Mouse (Mus musculus) neural tube, embryonic 14.5 days (tissue): ENCODE measurements around the gene Olfr64. TPM values are rescaled to one million over a fixed set of nuclear protein-coding genes. Genes with fewer than 3 reads are reported as not detected.

Experiments
- ATAC-seq: fragments of 200-750 bp; cut with Nextera tagmentation; 2 replicates; pipeline ENCODE4 v1.8.0; 2017; ENCODE audit warnings: low read depth, mild to moderate bottlenecking, moderate TSS enrichment, moderate library complexity
- H3K27ac ChIP-seq: fragments of 300-500 bp; sonication (generic); 2 replicates; pipeline ENCODE4 v1.5.1; 2014; ENCODE audit warnings: low read depth, mild to moderate bottlenecking, control low read depth, low read length, moderate library complexity, mixed read lengths
- H3K27me3 ChIP-seq: fragments of 300-500 bp; sonication (generic); 2 replicates; pipeline ENCODE4 v1.6.1; 2014; ENCODE audit warnings: low read length; ENCODE audit not compliant: control insufficient read depth, insufficient read depth
- H3K36me3 ChIP-seq: fragments of 300-500 bp; sonication (generic); 2 replicates; pipeline ENCODE4 v1.6.1; 2014; ENCODE audit warnings: low read length, mixed read lengths; ENCODE audit not compliant: control insufficient read depth, insufficient read depth
- H3K4me1 ChIP-seq: fragments of 300-500 bp; sonication (generic); 2 replicates; pipeline ENCODE4 v1.6.1; 2014; ENCODE audit warnings: low read length; ENCODE audit not compliant: control insufficient read depth, insufficient read depth
- H3K4me2 ChIP-seq: fragments of 300-500 bp; sonication (generic); 2 replicates; pipeline ENCODE4 v1.6.1; 2014; ENCODE audit warnings: mild to moderate bottlenecking, low read depth, low read length, control low read depth
- H3K4me3 ChIP-seq: fragments of 300-500 bp; sonication (generic); 2 replicates; pipeline ENCODE4 v1.5.1; 2014; ENCODE audit warnings: low read depth, low read length, control low read depth, mixed read lengths
- H3K9ac ChIP-seq: fragments of 300-500 bp; sonication (generic); replicated peaks from 2 replicates; pipeline ENCODE4 v1.6.1; 2014; ENCODE audit warnings: low read depth, mild to moderate bottlenecking, control low read depth, low read length, mixed read lengths
- H3K9me3 ChIP-seq: fragments of 300-500 bp; sonication (generic); 2 replicates; pipeline ENCODE4 v1.6.1; 2016; ENCODE audit warnings: low read length; ENCODE audit not compliant: control insufficient read depth
- WGBS: fragments of 180-500 bp; shearing (Covaris S2); extraction: QIAGEN DNeasy Blood & Tissue Kit; methylation state at CpG from one replicate; pipeline ENCODE4 v1.1.7; 2014; 5-methylcytosine and 5-hydroxymethylcytosine counted together
- polyA plus RNA-seq: library from polyadenylated mRNA; unstranded; fragments of >200 nt; fragmentation: Nextera tagmentation; extraction: Ambion mirVana; gene quantifications from 2 replicates; pipeline ENCODE4 v1.2.1, GENCODE M21; 2014

Gene Olfr64
- polyA plus RNA-seq, 1 experiment from 2014 or later: not detected

DNA sequence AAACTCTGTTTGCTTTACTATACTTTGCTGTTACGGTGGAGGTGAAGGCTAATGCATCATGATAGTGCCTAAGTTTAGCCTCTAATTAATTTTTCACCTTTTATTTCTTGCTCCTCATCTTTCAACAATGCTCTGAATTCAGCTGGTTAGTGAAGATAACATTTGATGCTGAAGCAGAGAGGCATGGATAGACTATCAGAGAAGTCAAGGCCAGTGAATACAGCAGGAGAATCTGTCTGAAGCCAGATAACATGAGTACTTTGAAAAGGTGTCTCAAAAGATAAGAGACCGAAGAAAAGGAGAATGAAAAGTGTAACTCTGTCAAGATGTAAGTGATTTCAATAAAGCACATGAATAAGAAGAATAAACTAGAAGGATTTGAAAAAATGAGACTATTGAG lies 17.2 kb downstream of the Olfr64 start:
- Histone ChIP-seq H3K9ac (no peak overlapping the region), H3K4me3 (no peak overlapping the region), H3K27ac (no peak overlapping the region), H3K27me3 (no peaks in the 10 kb centered on the region), H3K9me3 (no peaks in the 10 kb centered on the region), H3K4me2 (no peak overlapping the region), H3K4me1 (no peaks in the 10 kb centered on the region), H3K36me3 (no peaks in the 10 kb centered on the region)
- WGBS: 93% methylated on average over 2 of the region's 2 CpGs
- no peak for ATAC-seq

DNA sequence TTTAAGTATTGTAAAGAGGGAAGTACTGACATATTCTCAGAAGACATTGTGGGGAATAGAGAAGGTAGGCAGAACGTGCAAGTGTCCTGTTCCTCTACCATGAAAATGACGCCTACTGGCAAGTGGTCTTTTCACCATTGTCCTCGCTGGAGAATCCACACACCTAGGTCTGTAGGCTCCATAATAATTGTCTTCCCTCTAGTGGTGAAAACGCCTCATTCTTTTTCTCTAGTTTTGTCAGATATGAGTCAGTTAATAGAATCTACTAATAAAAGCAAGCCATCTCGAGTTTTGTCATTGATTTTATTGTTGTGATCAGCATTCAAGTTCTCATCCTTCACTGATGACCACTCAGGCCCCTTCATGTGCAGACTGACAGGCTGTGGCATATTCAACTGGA lies 19.8 kb downstream of the Olfr64 start:
- Histone ChIP-seq H3K4me2 (no peak overlapping the region), H3K4me3 (no peak overlapping the region), H3K4me1 (no peaks in the 10 kb centered on the region), H3K9me3 (no peaks in the 10 kb centered on the region), H3K36me3 (no peaks in the 10 kb centered on the region), H3K9ac (no peak overlapping the region), H3K27ac (no peak overlapping the region), H3K27me3 (no peaks in the 10 kb centered on the region)
- WGBS: 63% methylated on average over 5 of the region's 5 CpGs
- no peak for ATAC-seq

DNA sequence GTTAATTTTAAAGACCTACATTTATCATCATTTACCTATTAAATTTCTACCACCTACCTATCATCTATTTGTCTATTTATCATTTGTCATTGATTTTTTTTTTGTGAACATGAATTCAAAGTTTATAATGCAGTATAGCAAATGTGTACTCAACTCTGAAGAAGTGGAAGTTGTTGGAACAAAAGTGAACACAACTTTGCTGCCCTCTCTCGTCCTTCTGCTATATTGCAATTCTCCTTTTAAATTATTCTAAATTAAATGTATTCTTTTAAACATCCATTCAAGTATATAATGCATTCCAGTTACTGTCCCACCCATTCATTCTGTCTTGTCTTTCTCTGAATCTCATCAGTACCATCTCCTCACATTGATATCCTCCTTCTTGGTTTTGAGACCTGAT lies 21.2 kb downstream of the Olfr64 start:
- no peak overlapping the region for H3K27ac ChIP-seq
- 7% methylated on average over 1 of the region's 1 CpGs for WGBS
- no peaks in the 10 kb centered on the region for H3K27me3 ChIP-seq
- no peak overlapping the region for H3K9ac ChIP-seq
- H3K4me2 ChIP-seq: no peak overlapping the region
- no peaks in the 10 kb centered on the region for H3K36me3 ChIP-seq
- no peaks in the 10 kb centered on the region for H3K4me1 ChIP-seq
- H3K9me3 ChIP-seq: no peaks in the 10 kb centered on the region
- ATAC-seq: no peak
- no peak overlapping the region for H3K4me3 ChIP-seq

DNA sequence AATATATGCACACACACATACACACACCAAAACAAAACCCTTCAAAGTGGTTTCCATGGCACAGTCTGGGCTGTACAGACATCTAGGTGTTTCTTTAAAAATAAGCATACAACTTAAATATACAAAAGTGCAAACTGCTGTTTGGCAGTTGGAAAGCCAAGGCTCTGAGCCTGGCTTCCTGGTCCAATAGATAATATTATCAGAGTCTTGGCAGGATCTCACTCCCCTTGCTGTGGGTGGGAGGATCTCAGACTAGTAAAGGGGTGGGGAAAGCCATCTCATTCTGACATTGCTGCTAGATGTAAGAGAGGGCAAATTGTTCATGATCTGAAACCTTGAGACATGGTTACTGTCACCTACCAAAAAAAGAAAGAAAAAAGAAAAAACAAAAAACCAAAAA lies 23.6 kb downstream of the Olfr64 start:
- no peak overlapping the region for H3K27ac ChIP-seq
- no peaks in the 10 kb centered on the region for H3K9me3 ChIP-seq
- H3K9ac ChIP-seq: no peak overlapping the region
- ATAC-seq: no peak
- no peaks in the 10 kb centered on the region for H3K27me3 ChIP-seq
- H3K4me1 ChIP-seq: no peaks in the 10 kb centered on the region
- H3K4me3 ChIP-seq: no peak overlapping the region
- H3K4me2 ChIP-seq: no peak overlapping the region
- H3K36me3 ChIP-seq: no peaks in the 10 kb centered on the region

DNA sequence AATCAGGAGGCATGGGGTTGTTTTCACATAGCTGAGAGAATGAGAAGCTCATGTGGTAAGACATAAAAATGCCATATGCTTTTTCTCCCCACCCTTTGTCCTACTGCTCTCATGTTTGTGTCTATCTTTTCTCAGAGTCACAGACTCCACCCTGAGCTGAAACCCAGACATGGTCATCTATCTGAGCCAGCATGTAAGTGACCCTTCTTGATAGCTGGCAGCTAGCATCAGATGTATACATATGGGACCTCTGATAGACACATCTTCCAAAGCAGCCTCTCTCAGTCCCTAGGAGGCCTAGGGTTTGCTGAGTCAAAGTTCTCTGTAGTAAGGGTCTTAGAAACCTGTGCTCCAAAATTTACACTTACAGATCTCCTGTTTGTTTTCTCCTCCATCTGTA lies 28.6 kb downstream of the Olfr64 start:
- H3K27me3 ChIP-seq: no peaks in the 10 kb centered on the region

DNA sequence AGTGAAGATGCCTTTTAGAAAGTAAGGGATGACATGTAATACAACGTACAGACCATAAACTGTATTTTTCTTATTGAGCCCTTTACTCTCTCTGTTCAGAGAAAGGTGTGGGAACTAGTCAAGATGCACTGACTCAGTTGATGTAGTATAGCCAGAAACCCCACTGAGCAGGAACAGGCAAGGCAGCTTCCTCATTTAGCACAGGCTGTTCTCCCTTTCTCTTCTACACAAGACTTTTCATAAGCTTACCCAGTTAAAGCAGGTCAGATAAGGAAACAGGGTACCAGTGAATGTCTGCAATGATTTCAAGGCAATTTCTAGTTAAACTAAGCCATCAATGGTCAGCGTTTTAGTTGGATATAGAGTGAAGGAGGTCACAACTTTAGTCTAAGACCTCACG lies 32.8 kb downstream of the Olfr64 start:
- ATAC-seq: no peak
- Histone ChIP-seq H3K9me3 (no peaks in the 10 kb centered on the region), H3K27me3 (no peaks in the 10 kb centered on the region), H3K36me3 (no peaks in the 10 kb centered on the region), H3K4me2 (no peak overlapping the region), H3K27ac (no peak overlapping the region), H3K9ac (no peak overlapping the region), H3K4me3 (no peak overlapping the region), H3K4me1 (no peaks in the 10 kb centered on the region)
- 89% methylated on average over 3 of the region's 3 CpGs for WGBS

More for the DNA sequence above, 28.6 kb downstream of the Olfr64 start:
- no peak overlapping the region for H3K9ac ChIP-seq
- H3K4me1 ChIP-seq: no peaks in the 10 kb centered on the region
- no peak overlapping the region for H3K4me2 ChIP-seq
- H3K4me3 ChIP-seq: no peak overlapping the region
- no peak for ATAC-seq
- H3K27ac ChIP-seq: no peak overlapping the region
- no peaks in the 10 kb centered on the region for H3K9me3 ChIP-seq
- no peaks in the 10 kb centered on the region for H3K36me3 ChIP-seq

DNA sequence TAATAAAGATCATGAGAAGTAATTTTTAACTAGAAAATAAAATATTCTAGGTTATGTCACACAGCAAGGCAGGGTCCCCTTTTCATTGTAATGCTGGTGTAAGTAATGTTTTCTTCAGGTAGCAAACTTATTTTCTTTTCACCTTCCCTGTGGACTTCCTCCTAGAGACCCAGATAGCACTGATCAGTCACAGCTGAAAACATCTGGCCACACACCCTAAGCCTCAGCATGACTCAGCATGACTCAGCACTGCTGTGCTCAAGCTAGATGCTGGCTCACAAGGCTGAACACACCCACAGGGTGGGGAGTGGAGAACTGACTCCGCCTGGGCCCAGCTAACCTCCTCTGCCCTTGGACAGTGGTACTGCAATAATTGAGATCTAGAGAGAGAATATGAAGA lies 33.4 kb downstream of the Olfr64 start:
- WGBS: 73% methylated on average over 1 of the region's 1 CpGs
- H3K36me3 ChIP-seq: no peaks in the 10 kb centered on the region
- no peak overlapping the region for H3K4me2 ChIP-seq
- no peaks in the 10 kb centered on the region for H3K4me1 ChIP-seq
- no peak for ATAC-seq
- H3K9me3 ChIP-seq: no peaks in the 10 kb centered on the region
- H3K4me3 ChIP-seq: no peak overlapping the region
- H3K9ac ChIP-seq: no peak overlapping the region
- H3K27me3 ChIP-seq: no peaks in the 10 kb centered on the region
- H3K27ac ChIP-seq: no peak overlapping the region

DNA sequence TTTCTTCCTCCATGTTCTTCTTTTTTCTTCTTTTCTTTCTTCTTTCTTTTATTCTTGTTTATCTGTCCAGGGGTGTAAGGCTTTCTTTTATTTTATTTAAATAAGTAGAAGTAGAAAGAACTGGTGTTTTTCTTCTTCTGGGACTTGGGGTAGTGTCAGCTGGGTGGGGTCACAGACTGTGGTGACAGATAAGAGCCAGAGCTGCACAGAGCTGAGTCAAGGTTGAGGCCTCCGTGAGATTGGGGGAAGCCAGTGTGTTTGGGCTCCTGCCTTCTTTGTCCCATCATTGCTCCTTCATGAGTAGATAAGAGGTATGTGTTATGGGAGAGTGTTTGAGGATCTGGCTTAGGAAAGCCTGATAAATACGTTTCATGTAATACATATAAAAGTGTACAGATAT lies 35.2 kb downstream of the Olfr64 start:
- Histone ChIP-seq H3K9ac (no peak overlapping the region), H3K9me3 (no peaks in the 10 kb centered on the region), H3K4me2 (no peak overlapping the region), H3K27ac (no peak overlapping the region), H3K4me1 (no peaks in the 10 kb centered on the region), H3K4me3 (no peak overlapping the region), H3K27me3 (no peaks in the 10 kb centered on the region), H3K36me3 (no peaks in the 10 kb centered on the region)
- no peak for ATAC-seq
- 72% methylated on average over 2 of the region's 2 CpGs for WGBS

DNA sequence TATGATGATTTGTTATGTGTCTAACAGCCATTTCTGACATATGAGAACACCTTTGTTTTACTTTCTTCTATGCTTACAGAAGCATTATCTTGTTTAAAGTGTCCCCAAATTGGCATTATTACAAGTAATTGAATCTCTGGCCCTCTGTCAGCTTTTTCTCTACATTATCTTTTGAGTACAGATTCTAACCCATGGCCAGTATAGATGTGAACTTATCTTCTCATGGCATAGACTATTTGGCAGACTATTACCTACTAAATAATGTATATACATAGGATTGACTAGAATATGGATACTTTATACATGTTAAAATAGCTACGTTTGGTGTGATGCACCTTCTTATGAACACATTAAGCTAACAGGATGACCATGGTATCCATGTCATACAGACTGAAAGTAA lies 39.6 kb downstream of the Olfr64 start:
- Histone ChIP-seq H3K4me2 (no peak overlapping the region), H3K4me3 (no peak overlapping the region), H3K27me3 (no peaks in the 10 kb centered on the region), H3K36me3 (no peaks in the 10 kb centered on the region), H3K4me1 (no peaks in the 10 kb centered on the region), H3K27ac (no peak overlapping the region), H3K9ac (no peak overlapping the region), H3K9me3 (no peaks in the 10 kb centered on the region)
- 85% methylated on average over 1 of the region's 1 CpGs for WGBS
- ATAC-seq: no peak

DNA sequence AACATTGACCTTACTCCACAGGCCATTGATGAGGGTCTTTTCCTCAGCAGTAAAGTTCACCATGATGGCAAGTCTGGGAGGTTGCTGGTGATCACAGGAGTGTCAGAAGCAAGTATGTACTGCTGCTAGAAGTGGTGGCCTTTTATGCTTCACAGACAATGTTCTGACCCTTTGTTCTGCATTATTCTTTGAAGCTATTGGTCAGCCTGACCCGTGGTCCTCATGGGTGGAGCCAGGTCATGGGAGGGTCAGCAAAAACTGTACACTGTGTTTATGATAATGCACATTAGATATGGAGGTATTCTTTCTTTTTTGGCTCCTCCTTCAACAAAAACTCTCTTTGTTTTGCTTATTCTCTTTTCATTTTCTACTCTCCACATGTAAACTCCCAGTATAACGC lies 41.2 kb downstream of the Olfr64 start, which contains the start of gene Hbb-y:
Gene Hbb-y (minus strand): TSS at position 127 of the 400 bp plus-strand sequence.
- Histone ChIP-seq H3K27ac (no peak within 1 kb of the TSS), H3K9me3 (no peaks in the 10 kb centered on the region)
- ATAC-seq: no peak

More for the DNA sequence above, 41.2 kb downstream of the Olfr64 start, which contains the start of gene Hbb-y:
- H3K27me3 ChIP-seq: no peaks in the 10 kb centered on the region
- 67% methylated on average over 2 of the region's 2 CpGs for WGBS
- no peak within 1 kb of the TSS for H3K4me3 ChIP-seq
- no peaks in the 10 kb centered on the region for H3K4me1 ChIP-seq
- no peak within 1 kb of the TSS for H3K4me2 ChIP-seq
- H3K36me3 ChIP-seq: no peaks in the 10 kb centered on the region
- H3K9ac ChIP-seq: no peak within 1 kb of the TSS
